Mouse (Mus musculus) testis, adult 2 months (tissue): ENCODE results near the gene Elovl3.

Source experiments
- CTCF ChIP-seq: fragments of 200-500 bp; IDR thresholded peaks from 2 replicates; pipeline ENCODE4 v1.5.1; 2012; ENCODE audit warnings: low read depth, mild to moderate bottlenecking, inconsistent platforms, low read length, moderate library complexity; ENCODE audit not compliant: control insufficient read depth, insufficient read depth, insufficient replicate concordance
- POLR2A ChIP-seq: fragments of 200-500 bp; IDR thresholded peaks from 2 replicates; pipeline ENCODE4 v1.6.1; 2012; ENCODE audit warnings: low read depth, mild to moderate bottlenecking, inconsistent platforms, low read length, moderate library complexity; ENCODE audit not compliant: control insufficient read depth

DNA sequence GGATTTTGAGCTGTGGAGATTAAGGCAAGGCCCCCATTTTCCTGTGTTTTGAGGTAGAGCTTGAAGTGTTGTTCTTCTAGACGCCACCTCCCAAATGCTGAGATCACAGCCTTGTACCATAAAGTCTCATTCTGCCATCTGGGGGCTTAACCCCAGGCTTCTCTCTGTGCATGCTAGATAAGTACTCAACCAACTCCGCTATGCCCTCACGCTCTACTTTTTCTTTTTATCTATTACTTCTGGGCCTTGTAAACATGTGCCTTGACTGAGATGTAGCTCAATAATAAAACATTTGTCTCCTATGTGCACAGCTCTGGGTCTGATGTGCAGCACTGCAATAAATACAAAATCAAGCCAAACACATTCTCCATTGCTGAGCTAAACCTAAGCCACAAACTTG lies 12.2 kb upstream of the Elovl3 start:
- no peak for TF ChIP-seq CTCF
- no peak for TF ChIP-seq POLR2A
